7 mouse cellular contexts compared by ENCODE assay signal in genomic region chr3:108083904-108084407, GRCm38 (mm10). TPM values are rescaled to one million over a fixed set of nuclear protein-coding genes. Genes with fewer than 3 reads are reported as not detected.
A peak's percentile ranks its signal among the peaks of the same experiment; 100 is the strongest.
DNase-seq lines count a peak whose midpoint lies in the region; ATAC-seq and TF ChIP-seq lines count a peak whose summit lies in the region.

No protein-coding gene starts in this region.

- TF ChIP-seq CTCF in midbrain, postnatal 0 days (IDR thresholded peaks at IDR 0.05): no peak

- H3K4me1 ChIP-seq in hindbrain, embryonic 15.5 days (replicated peaks): peaks cover 54% of the 10 kb centered on the region
- peaks cover 25% of the 10 kb centered on the region; the same call in 1 of the 2 replicates for H3K4me1 ChIP-seq in midbrain, postnatal 0 days (ENCODE audit: insufficient read depth, low read length)

- H3K4me2 ChIP-seq in hindbrain, embryonic 15.5 days: peak overlapping the region; percentile 100
- peak overlapping the region; percentile 94; the same call in 1 of the 2 replicates for H3K4me2 ChIP-seq in midbrain, postnatal 0 days (ENCODE audit: low read depth, low read length, poor library complexity, severe bottlenecking)

- no peak overlapping the region for H3K9ac ChIP-seq in hindbrain, embryonic 15.5 days
- H3K9ac ChIP-seq in midbrain, postnatal 0 days (replicated peaks; ENCODE audit: low read length, poor library complexity, severe bottlenecking): no peak overlapping the region

- peak; percentile 38 to 44 for DNase-seq in kidney, postnatal 25 days
- no peak for DNase-seq in kidney, postnatal 4 days
- peak; percentile 60 to 77 for DNase-seq in cerebellum, postnatal 25 days
- DNase-seq in midbrain, postnatal 0 days (ENCODE audit: low spot score): no peak
- DNase-seq in lung, postnatal 10 days: no peak
- no peak for DNase-seq in lung, postnatal 25 days (ENCODE audit: low spot score)

- H3K9me3 ChIP-seq in hindbrain, embryonic 15.5 days: no peaks in the 10 kb centered on the region
- no peaks in the 10 kb centered on the region for H3K9me3 ChIP-seq in midbrain, postnatal 0 days (ENCODE audit: low read length)

- H3K27ac ChIP-seq in hindbrain, embryonic 15.5 days (replicated peaks): no peak overlapping the region
- H3K27ac ChIP-seq in midbrain, postnatal 0 days (ENCODE audit: low read depth, low read length): no peak overlapping the region

- 71% methylated on average over 4 of the region's 4 CpGs for WGBS in hindbrain, embryonic 15.5 days
- 77% methylated on average over 4 of the region's 4 CpGs for WGBS in midbrain, postnatal 0 days

- ATAC-seq in hindbrain, embryonic 15.5 days (ENCODE audit: low FRiP score, low read depth): no peak
- no peak for ATAC-seq in midbrain, postnatal 0 days (ENCODE audit: low FRiP score)

- peaks cover 7% of the 10 kb centered on the region; the same call in 1 of the 2 replicates for H3K36me3 ChIP-seq in hindbrain, embryonic 15.5 days
- peaks cover 12% of the 10 kb centered on the region for H3K36me3 ChIP-seq in midbrain, postnatal 0 days (ENCODE audit: insufficient read depth, low read length)

- H3K4me3 ChIP-seq in hindbrain, embryonic 15.5 days: peak overlapping the region; percentile 65; the same call in 1 of the 2 replicates
- H3K4me3 ChIP-seq in midbrain, postnatal 0 days (ENCODE audit: low read depth, low read length): peak overlapping the region; percentile 65; the same call in 1 of the 2 replicates

- H3K27me3 ChIP-seq in hindbrain, embryonic 15.5 days: no peaks in the 10 kb centered on the region
- H3K27me3 ChIP-seq in midbrain, postnatal 0 days (ENCODE audit: insufficient read depth, low read length): no peaks in the 10 kb centered on the region

RNA-seq across cellular contexts. Expression of gene Ampd2, which starts 2.5 kb away (rescaled TPM):
- polyA plus RNA-seq in hindbrain, embryonic 15.5 days (2015; fragmentation: Nextera tagmentation; extraction: Ambion mirVana): 57.9 and 66.2 TPM in 2 replicates
- total RNA-seq in midbrain, postnatal 0 days (2014; rRNA removed): 58.4 and 79.8 TPM in 2 replicates
- 58.8 and 60.0 TPM in 2 replicates for polyA plus RNA-seq in midbrain, postnatal 0 days (2015; fragmentation: Nextera tagmentation; extraction: Ambion mirVana)

RNA-seq across cellular contexts. Expression of gene Gnat2, which starts 8.6 kb away (rescaled TPM):
- 0.17 and 0.46 TPM in 2 replicates for polyA plus RNA-seq in hindbrain, embryonic 15.5 days (2015; fragmentation: Nextera tagmentation; extraction: Ambion mirVana)
- 0.28 TPM in 1 of 2 replicates, not detected in the other for total RNA-seq in midbrain, postnatal 0 days (2014; rRNA removed)
- 0.26 and 0.28 TPM in 2 replicates for polyA plus RNA-seq in midbrain, postnatal 0 days (2015; fragmentation: Nextera tagmentation; extraction: Ambion mirVana)

RNA-seq across cellular contexts. Expression of gene Gstm4, which starts 39.3 kb away (rescaled TPM):
- polyA plus RNA-seq in hindbrain, embryonic 15.5 days (2015; fragmentation: Nextera tagmentation; extraction: Ambion mirVana): 18.2 and 18.6 TPM in 2 replicates
- total RNA-seq in midbrain, postnatal 0 days (2014; rRNA removed): 4.1 and 4.5 TPM in 2 replicates
- 25.6 and 25.9 TPM in 2 replicates for polyA plus RNA-seq in midbrain, postnatal 0 days (2015; fragmentation: Nextera tagmentation; extraction: Ambion mirVana)

Comparison
In these comparisons a context has a peak if more than half of its experiments do, and no peak if none do; other contexts are left out.
1. DNase-seq: peak in kidney, postnatal 25 days (2 of 2) and cerebellum, postnatal 25 days (2 of 2); none in kidney, postnatal 4 days (0 of 2), midbrain, postnatal 0 days (single experiment), lung, postnatal 10 days (single experiment) and lung, postnatal 25 days (single experiment).